Mouse (Mus musculus) cerebellum, adult 2 months (tissue): ENCODE measurements at regions not wholly inside any gene's neighbourhood (a gene's known extent, or its start where the extent isn't known, plus 50 kb on each side); places are given as distances from the start of the nearest gene placed in this dataset.

Source experiments
- CTCF ChIP-seq: fragments of 200-500 bp; IDR thresholded peaks from 2 replicates; pipeline ENCODE4 v1.5.1; 2011; ENCODE audit warnings: low read depth, mild to moderate bottlenecking, control low read depth, low read length, moderate library complexity, borderline replicate concordance; ENCODE audit not compliant: insufficient read depth
- POLR2A ChIP-seq: fragments of 200-500 bp; IDR thresholded peaks from 2 replicates; pipeline ENCODE4 v1.6.1; 2011; ENCODE audit warnings: low read length, control low read depth, borderline replicate concordance; ENCODE audit not compliant: insufficient read depth

DNA sequence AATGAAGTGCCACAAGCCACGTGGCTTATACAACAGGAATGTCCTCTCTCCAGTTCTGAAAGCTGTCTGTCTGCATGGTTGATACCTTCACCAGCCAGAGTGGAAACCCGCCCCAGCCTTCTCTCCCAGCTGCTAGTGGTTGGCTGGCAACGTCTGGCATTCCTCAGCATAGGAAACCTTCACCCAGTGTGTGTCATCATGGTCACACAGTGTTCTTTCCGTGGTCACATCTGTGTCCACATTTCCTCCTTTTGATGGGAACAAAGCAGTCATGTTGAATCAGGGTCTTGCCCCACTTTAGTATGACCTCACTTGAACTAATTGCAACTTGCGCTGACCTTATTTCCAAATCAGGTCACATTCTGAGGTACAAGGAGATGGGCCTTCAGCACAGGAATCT lies 128.1 kb downstream of the Efnb2 start:
- TF ChIP-seq POLR2A (no peak), CTCF (no peak)
